Mouse (Mus musculus): ENCODE data around the gene Prph.

Gene Prph

GRCm38 (mm10) chr15:99055040-99055439 lies at the start of gene Prph:
Gene Prph, plus strand, starts transcription at chr15:99055174.
- no peak for DNase-seq (ENCODE audit: low spot score in 2 of 2)

GRCm38 (mm10) chr15:99008801-99009241 lies 46.2 kb upstream of the Prph start:
- DNase-seq (ENCODE audit: low spot score in 2 of 2) = peak; percentile 57 to 60

- DNase-seq (ENCODE audit: low spot score in 2 of 2) = no peak
Observed at GRCm38 (mm10) chr15:99010896-99011295, 44.1 kb upstream of the Prph start.

- DNase-seq (ENCODE audit: low spot score in 2 of 2) = no peak
Observed at GRCm38 (mm10) chr15:99011946-99012345, 43.0 kb upstream of the Prph start.

GRCm38 (mm10) chr15:99014496-99015030 lies 40.4 kb upstream of the Prph start:
- DNase-seq (ENCODE audit: low spot score in 2 of 2) = no peak

GRCm38 (mm10) chr15:99017355-99017761 lies 37.6 kb upstream of the Prph start:
- no peak for DNase-seq (ENCODE audit: low spot score in 2 of 2)

- DNase-seq (ENCODE audit: low spot score in 2 of 2) = no peak
Observed at GRCm38 (mm10) chr15:99017986-99018385, 37.0 kb upstream of the Prph start.

- no peak for DNase-seq (ENCODE audit: low spot score in 2 of 2)
Observed at GRCm38 (mm10) chr15:99018630-99019029, 36.3 kb upstream of the Prph start.

- DNase-seq (ENCODE audit: low spot score in 2 of 2) = no peak
Observed at GRCm38 (mm10) chr15:99019436-99019835, 35.5 kb upstream of the Prph start.

GRCm38 (mm10) chr15:99020171-99020570 lies 34.8 kb upstream of the Prph start:
- DNase-seq (ENCODE audit: low spot score in 2 of 2) = no peak

GRCm38 (mm10) chr15:99021255-99021654 lies 33.7 kb upstream of the Prph start:
- DNase-seq (ENCODE audit: low spot score in 2 of 2) = no peak

GRCm38 (mm10) chr15:99024668-99025314 lies 30.2 kb upstream of the Prph start:
- peak; percentile 61 to 70 for DNase-seq (ENCODE audit: low spot score in 2 of 2)

- no peak for DNase-seq (ENCODE audit: low spot score in 2 of 2)
Observed at GRCm38 (mm10) chr15:99025414-99025813, 29.6 kb upstream of the Prph start.

- peak in 1 of 2 experiments; percentile 41 for DNase-seq (ENCODE audit: low spot score in 2 of 2)
Observed at GRCm38 (mm10) chr15:99026259-99026658, 28.7 kb upstream of the Prph start.

GRCm38 (mm10) chr15:99027116-99027515 lies 27.9 kb upstream of the Prph start:
- DNase-seq (ENCODE audit: low spot score in 2 of 2) = no peak

- DNase-seq (ENCODE audit: low spot score in 2 of 2) = no peak
Observed at GRCm38 (mm10) chr15:99028874-99029458, 26.0 kb upstream of the Prph start.

- peak; percentile 96 to 97 for DNase-seq (ENCODE audit: low spot score in 2 of 2)
Observed at GRCm38 (mm10) chr15:99029619-99030584, 25.1 kb upstream of the Prph start, which contains the start of gene Tuba1c. Gene Tuba1c, plus strand, starts transcription at chr15:99029891.

- peak; percentile 42 to 62 for DNase-seq (ENCODE audit: low spot score in 2 of 2)
Observed at GRCm38 (mm10) chr15:99030585-99031387, 24.2 kb upstream of the Prph start.

- no peak for DNase-seq (ENCODE audit: low spot score in 2 of 2)
Observed at GRCm38 (mm10) chr15:99031388-99031675, 23.6 kb upstream of the Prph start.

- DNase-seq (ENCODE audit: low spot score in 2 of 2) = no peak
Observed at GRCm38 (mm10) chr15:99032041-99032725, 22.8 kb upstream of the Prph start.

All from spleen, postnatal 36 days (tissue).